Mouse (Mus musculus): Measurements from ENCODE around the gene Olfr287.

The Olfr287 gene

DNA sequence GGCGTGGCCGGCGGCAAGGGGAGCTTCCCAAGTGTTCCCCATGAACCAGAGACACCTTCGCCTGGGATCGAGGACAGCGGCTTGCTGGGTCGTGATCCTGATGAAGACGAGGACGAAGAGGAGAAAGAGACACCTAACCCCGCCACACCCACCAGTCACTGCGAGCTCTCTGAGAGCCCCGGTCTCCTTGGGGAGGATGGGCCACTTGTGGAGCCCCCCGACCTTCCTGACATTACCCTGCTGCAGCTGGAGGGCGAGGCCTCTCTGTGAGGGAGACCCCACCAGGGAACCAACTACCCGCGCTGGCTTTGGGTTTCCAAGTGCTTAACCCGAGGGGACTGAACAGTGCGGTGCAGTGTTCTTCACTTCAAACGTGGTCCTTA is 52.2 kb downstream of the Olfr287 start:
- no peak for DNase-seq (ENCODE audit: extremely low read depth, low read depth, low spot score)

DNA sequence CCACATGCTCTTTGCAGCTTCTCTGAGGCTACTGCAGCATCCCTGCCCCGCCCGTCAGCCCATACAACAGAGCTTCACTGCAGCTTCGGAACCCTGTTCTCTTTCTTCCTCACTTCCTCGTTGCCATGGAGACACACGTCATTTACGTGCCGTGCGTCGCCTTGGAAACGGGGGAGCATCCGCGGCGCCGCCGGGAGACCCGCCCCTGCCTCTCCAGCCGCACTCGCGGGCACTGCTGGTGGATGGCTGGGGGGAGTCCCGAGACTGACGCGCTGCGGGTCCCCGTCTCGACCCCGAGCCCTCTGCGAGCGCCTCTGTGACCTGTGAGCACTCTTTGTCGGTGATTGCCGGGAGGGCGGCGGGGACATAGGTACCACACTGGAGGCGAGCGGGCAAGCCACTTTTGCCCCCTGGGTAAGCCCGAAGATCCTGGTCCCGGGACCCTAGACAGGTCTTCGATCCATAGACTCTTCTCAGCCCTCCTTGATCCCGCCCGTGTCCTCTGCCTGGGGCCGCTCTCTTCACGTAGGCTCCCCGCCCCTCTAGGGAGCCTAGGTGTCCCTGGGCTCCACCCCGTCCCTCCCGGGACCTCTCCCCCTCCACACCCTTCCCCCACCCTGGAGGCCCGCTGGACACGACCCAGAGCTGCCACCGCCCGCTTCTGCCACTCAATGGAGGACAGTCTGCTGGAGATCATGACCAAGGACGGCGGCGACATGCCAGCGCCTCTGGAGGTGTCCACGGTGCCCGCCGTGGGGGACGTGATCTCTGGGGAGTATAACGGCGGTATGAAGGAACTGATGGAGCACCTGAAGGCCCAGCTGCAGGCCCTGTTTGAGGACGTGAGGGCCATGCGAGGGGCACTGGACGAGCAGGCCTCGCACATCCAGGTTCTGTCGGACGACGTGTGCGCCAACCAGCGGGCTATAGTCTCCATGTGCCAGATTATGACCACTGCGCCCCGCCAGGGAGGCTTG is 52.9 kb downstream of the Olfr287 start:
- no peak for DNase-seq (ENCODE audit: extremely low read depth, low read depth, low spot score)

- no peak for DNase-seq (ENCODE audit: extremely low read depth, low read depth, low spot score)
Observed at GRCm38 (mm10) chr15:98166963-98167644, 53.8 kb downstream of the Olfr287 start, which contains the start of gene Ccdc184. Gene Ccdc184, plus strand, starts transcription at chr15:98167158.

- DNase-seq (ENCODE audit: extremely low read depth, low read depth, low spot score) = no peak
Observed at GRCm38 (mm10) chr15:98165525-98165924, 55.3 kb downstream of the Olfr287 start, which contains the start of gene Asb8. Gene Asb8, minus strand, starts transcription at chr15:98165625.

- DNase-seq (ENCODE audit: extremely low read depth, low read depth, low spot score) = no peak
Observed at GRCm38 (mm10) chr15:98162561-98162960, 58.3 kb downstream of the Olfr287 start.

DNA sequence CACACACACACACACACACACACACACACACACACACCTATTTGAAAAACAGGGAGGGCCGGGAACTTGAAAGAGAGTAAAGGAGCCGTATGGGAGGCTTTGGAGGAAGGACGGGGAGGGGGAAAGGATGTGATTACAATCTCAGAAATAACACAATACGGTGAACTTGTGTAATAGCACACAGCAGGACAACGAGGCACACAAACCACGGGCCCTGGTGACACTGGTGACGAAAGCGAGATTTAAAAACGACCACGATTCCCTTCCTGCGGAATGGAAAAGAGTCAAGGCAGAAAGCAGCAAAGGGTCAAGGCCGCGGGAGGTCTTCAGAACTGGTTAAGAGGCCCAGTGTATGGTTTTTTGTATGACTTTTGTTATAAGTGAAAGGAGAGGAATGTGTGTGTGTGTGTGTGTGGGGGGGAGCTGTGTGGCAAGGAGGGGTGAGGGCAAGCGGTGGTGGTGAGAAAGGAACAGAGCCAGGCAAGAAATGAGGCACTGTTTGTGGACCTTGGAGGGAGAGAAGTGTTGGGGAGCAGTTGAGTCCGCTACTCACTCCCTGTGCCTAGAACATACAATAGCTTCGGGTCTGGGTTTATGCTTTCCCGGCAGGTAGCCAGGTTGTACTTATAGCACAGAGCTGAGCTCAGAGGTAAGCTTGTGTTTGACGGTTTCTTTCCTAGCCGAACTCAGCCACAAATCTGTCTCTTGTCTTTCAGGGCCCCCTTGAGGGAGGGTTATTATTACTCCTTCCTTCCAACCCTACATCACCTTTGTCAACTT is 59.6 kb downstream of the Olfr287 start:
- no peak for DNase-seq (ENCODE audit: extremely low read depth, low read depth, low spot score)

GRCm38 (mm10) chr15:98157253-98157652 is 63.6 kb downstream of the Olfr287 start:
- DNase-seq (ENCODE audit: extremely low read depth, low read depth, low spot score) = no peak

Measured in fat pad, adult 2 months (tissue).